Mouse (Mus musculus) liver, postnatal 0 days (tissue): ENCODE results near the gene Spp1.

Source experiments
- CTCF ChIP-seq: sonication (generic); IDR thresholded peaks from 2 replicates; pipeline ENCODE4 v1.5.1; 2016; ENCODE audit warnings: antibody characterized with exemption, low read depth
- EP300 ChIP-seq: IDR thresholded peaks from 2 replicates; pipeline ENCODE4 v1.6.1; 2016; ENCODE audit warnings: antibody characterized with exemption, low read depth, mild to moderate bottlenecking

GRCm38 (mm10) chr5:104385521-104385920 is 49.4 kb upstream of the Spp1 start:
- TF ChIP-seq CTCF (no peak), EP300 (no peak)
